Mouse (Mus musculus) liver, postnatal 0 days (tissue): Measurements from ENCODE around the gene Ccdc85c. TPM values are rescaled to one million over a fixed set of nuclear protein-coding genes. Genes with fewer than 3 reads are reported as not detected.

Source experiments
- ATAC-seq: fragments of 200-750 bp; cut with Nextera tagmentation; 2 replicates; pipeline ENCODE4 v1.8.0; 2017; ENCODE audit warnings: mild to moderate bottlenecking, moderate library complexity
- DNase-seq: peaks from one replicate; pipeline ENCODE4 v3.0.0-alpha.2; 2016
- H3K27ac ChIP-seq: fragments of 300-500 bp; sonication (generic); 2 replicates; pipeline ENCODE4 v1.5.1; 2014; ENCODE audit warnings: antibody characterized with exemption, moderate library complexity, mild to moderate bottlenecking, low read depth
- H3K27me3 ChIP-seq: fragments of 300-500 bp; sonication (generic); 2 replicates; pipeline ENCODE4 v1.6.1; 2014; ENCODE audit warnings: low read length, control low read depth, mixed read lengths; ENCODE audit not compliant: insufficient read depth
- H3K36me3 ChIP-seq: fragments of 300-500 bp; sonication (generic); replicated peaks from 2 replicates; pipeline ENCODE4 v1.6.1; 2014; ENCODE audit warnings: mild to moderate bottlenecking, control low read depth, low read length, moderate library complexity, mixed read lengths; ENCODE audit not compliant: insufficient read depth
- H3K4me1 ChIP-seq: fragments of 300-500 bp; sonication (generic); 2 replicates; pipeline ENCODE4 v1.6.1; 2014; ENCODE audit warnings: antibody characterized with exemption, mild to moderate bottlenecking, control low read depth; ENCODE audit not compliant: insufficient read depth
- H3K4me2 ChIP-seq: fragments of 300-500 bp; sonication (generic); 2 replicates; pipeline ENCODE4 v1.6.1; 2014; ENCODE audit warnings: low read depth, mild to moderate bottlenecking, low read length, moderate library complexity, mixed read lengths
- H3K4me3 ChIP-seq: fragments of 300-500 bp; sonication (generic); 2 replicates; pipeline ENCODE4 v1.5.1; 2014; ENCODE audit warnings: low read depth, low read length
- H3K9ac ChIP-seq: fragments of 300-500 bp; sonication (generic); replicated peaks from 2 replicates; pipeline ENCODE4 v1.6.1; 2014; ENCODE audit warnings: mild to moderate bottlenecking, moderate library complexity
- H3K9me3 ChIP-seq: fragments of 300-500 bp; sonication (generic); 2 replicates; pipeline ENCODE4 v1.6.1; 2016; ENCODE audit warnings: mild to moderate bottlenecking, control low read depth, low read length, mixed read lengths
- CTCF ChIP-seq: sonication (generic); IDR thresholded peaks from 2 replicates; pipeline ENCODE4 v1.5.1; 2016; ENCODE audit warnings: antibody characterized with exemption, low read depth
- EP300 ChIP-seq: IDR thresholded peaks from 2 replicates; pipeline ENCODE4 v1.6.1; 2016; ENCODE audit warnings: antibody characterized with exemption, low read depth, mild to moderate bottlenecking
- WGBS: fragments of 180-500 bp; shearing (Covaris S2); extraction: QIAGEN DNeasy Blood & Tissue Kit; methylation state at CpG from one replicate; pipeline ENCODE4 v1.1.7; 2014; ENCODE audit not compliant: insufficient replicate concordance; 5-methylcytosine and 5-hydroxymethylcytosine counted together
- polyA plus RNA-seq: library from polyadenylated mRNA; unstranded; fragments of >200 nt; fragmentation: Nextera tagmentation; extraction: Ambion mirVana; gene quantifications from 2 replicates; pipeline ENCODE4 v1.2.1, GENCODE M21; 2015

Gene Ccdc85c
- polyA plus RNA-seq, 1 experiment from 2014 or later: 1.5 TPM

- no peaks in the 10 kb centered on the region for H3K27me3 ChIP-seq
- ATAC-seq (no peak), DNase-seq (no peak)
- 41% methylated on average over 18 of the region's 18 CpGs for WGBS
- no peaks in the 10 kb centered on the region for H3K9me3 ChIP-seq
- H3K4me1 ChIP-seq: 0 out of 2 replicates have a peak, but pooled peaks cover 2% of the 10 kb centered on the region
- no peak overlapping the region for H3K4me3 ChIP-seq
- TF ChIP-seq EP300 (no peak), CTCF (no peak)
- no peak overlapping the region for H3K9ac ChIP-seq
- H3K4me2 ChIP-seq: no peak overlapping the region
- H3K36me3 ChIP-seq: no peaks in the 10 kb centered on the region
- no peak overlapping the region for H3K27ac ChIP-seq
Observed at GRCm38 (mm10) chr12:108213090-108214041, 61.9 kb downstream of the Ccdc85c start.

DNA sequence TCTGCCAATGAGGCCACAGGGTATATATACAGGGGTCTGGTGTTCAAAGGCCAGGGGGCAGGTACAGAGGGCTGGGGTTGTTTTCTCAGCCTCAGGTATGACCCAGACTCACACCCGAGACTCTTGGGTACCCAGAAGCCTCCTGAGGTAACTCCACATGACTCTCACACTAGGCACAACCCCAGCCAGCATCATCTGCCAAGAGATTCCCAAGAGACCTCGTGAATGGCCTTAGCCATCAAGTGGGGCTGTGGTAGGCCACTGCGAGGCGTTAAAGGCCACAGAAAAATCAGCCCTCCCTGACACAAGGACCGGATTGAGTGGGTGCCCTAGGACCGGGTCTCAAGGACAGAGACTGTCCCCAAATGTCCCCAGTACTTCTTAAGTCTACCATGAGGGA lies 62.7 kb downstream of the Ccdc85c start:
- Histone ChIP-seq H3K9me3 (no peaks in the 10 kb centered on the region), H3K9ac (no peak overlapping the region), H3K4me3 (no peak overlapping the region), H3K36me3 (no peaks in the 10 kb centered on the region), H3K4me1 (0 out of 2 replicates have a peak, but pooled peaks cover 2% of the 10 kb centered on the region), H3K27ac (no peak overlapping the region), H3K27me3 (no peaks in the 10 kb centered on the region), H3K4me2 (no peak overlapping the region)
- 78% methylated on average over 6 of the region's 6 CpGs for WGBS
- DNase-seq: no peak
- ATAC-seq: no peak
- no peak for TF ChIP-seq EP300

- H3K9ac ChIP-seq: no peak overlapping the region
- 25% methylated on average over 5 of the region's 5 CpGs for WGBS
- no peaks in the 10 kb centered on the region for H3K36me3 ChIP-seq
- H3K4me1 ChIP-seq: 0 out of 2 replicates have a peak, but pooled peaks cover 2% of the 10 kb centered on the region
- no peak overlapping the region for H3K4me2 ChIP-seq
- no peak overlapping the region for H3K27ac ChIP-seq
- H3K27me3 ChIP-seq: no peaks in the 10 kb centered on the region
- no peaks in the 10 kb centered on the region for H3K9me3 ChIP-seq
- ATAC-seq (no peak), DNase-seq (no peak)
- no peak for TF ChIP-seq CTCF
- no peak overlapping the region for H3K4me3 ChIP-seq
Observed at GRCm38 (mm10) chr12:108212071-108212470, 63.2 kb downstream of the Ccdc85c start.

- no peak for DNase-seq
- Histone ChIP-seq H3K9me3 (no peaks in the 10 kb centered on the region), H3K27me3 (no peaks in the 10 kb centered on the region), H3K9ac (no peak overlapping the region), H3K4me1 (0 out of 2 replicates have a peak, but pooled peaks cover 2% of the 10 kb centered on the region), H3K36me3 (no peaks in the 10 kb centered on the region), H3K27ac (no peak overlapping the region), H3K4me2 (no peak overlapping the region), H3K4me3 (no peak overlapping the region)
- TF ChIP-seq CTCF (no peak), EP300 (no peak)
- no peak for ATAC-seq
- WGBS: 86% methylated on average over 15 of the region's 15 CpGs
Observed at GRCm38 (mm10) chr12:108210623-108211022, 64.6 kb downstream of the Ccdc85c start.

- ATAC-seq: peak; percentile 37
- no peak overlapping the region for H3K4me2 ChIP-seq
Observed at GRCm38 (mm10) chr12:108208726-108209438, 66.3 kb downstream of the Ccdc85c start.

GRCm38 (mm10) chr12:108208216-108208615 lies 67.0 kb downstream of the Ccdc85c start:
- Histone ChIP-seq H3K27me3 (no peaks in the 10 kb centered on the region), H3K9ac (no peak overlapping the region), H3K9me3 (no peaks in the 10 kb centered on the region), H3K4me2 (no peak overlapping the region), H3K4me1 (0 out of 2 replicates have a peak, but pooled peaks cover 2% of the 10 kb centered on the region), H3K27ac (no peak overlapping the region), H3K36me3 (peaks cover 4% of the 10 kb centered on the region; the same call in 1 of the 2 replicates), H3K4me3 (no peak overlapping the region)
- DNase-seq: no peak
- 89% methylated on average over 9 of the region's 9 CpGs for WGBS
- ATAC-seq: no peak
- TF ChIP-seq EP300 (no peak), CTCF (no peak)

More at GRCm38 (mm10) chr12:108208726-108209438, 66.3 kb downstream of the Ccdc85c start:
- 0 out of 2 replicates have a peak, but pooled peaks cover 2% of the 10 kb centered on the region for H3K4me1 ChIP-seq
- H3K4me3 ChIP-seq: no peak overlapping the region
- no peaks in the 10 kb centered on the region for H3K9me3 ChIP-seq
- 26% methylated on average over 13 of the region's 13 CpGs for WGBS
- no peak for TF ChIP-seq EP300
- TF ChIP-seq CTCF: peak; percentile 86
- no peaks in the 10 kb centered on the region for H3K27me3 ChIP-seq
- DNase-seq: peak; percentile 78
- no peak overlapping the region for H3K27ac ChIP-seq
- no peaks in the 10 kb centered on the region for H3K36me3 ChIP-seq
- no peak overlapping the region for H3K9ac ChIP-seq
